Mouse (Mus musculus): ENCODE data around the gene Cdc25b.

DNA sequence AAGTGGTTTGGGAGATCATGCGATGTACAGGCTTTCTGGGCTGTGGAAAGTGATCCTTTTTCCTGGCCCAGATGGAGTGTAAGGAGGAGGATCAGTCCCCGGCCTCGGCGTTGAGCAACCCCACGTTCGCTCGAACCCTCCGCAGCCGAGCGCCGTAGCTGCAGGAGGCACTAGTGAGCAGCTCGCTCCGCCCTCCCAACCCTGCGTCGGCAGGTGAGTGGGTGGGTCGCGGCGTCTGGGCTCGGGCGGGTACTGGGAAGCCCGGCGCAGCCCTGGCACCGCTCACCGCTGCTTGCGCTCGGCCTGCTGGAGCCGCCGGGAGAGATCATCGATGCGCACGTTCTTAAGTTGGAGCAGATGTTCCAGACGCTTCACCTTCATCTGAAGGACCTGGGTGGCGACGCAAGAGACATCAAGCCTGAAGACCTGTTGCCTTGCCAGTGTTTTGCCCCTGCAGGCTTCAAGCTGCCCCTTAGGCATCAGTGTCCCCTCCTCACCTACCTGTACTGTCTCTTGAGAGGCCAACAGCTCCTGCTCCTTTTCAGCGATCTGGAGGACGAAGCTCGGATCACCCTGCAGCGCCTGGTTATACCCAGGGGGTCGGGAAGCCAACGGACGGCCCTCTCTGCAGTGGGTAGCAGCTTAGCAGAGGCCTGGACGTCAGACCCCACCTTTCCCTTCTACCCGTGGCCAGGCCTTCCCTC lies 15.2 kb upstream of the Cdc25b start:
- TF ChIP-seq CTCF (IDR thresholded peaks at IDR 0.05; ENCODE audit: borderline replicate concordance, insufficient read depth, low read length) (no peak), POLR2A (IDR thresholded peaks at IDR 0.05; ENCODE audit: low read depth, low read length) (no peak)
